Mouse (Mus musculus): ENCODE data around the gene Stmn3. TPM values are rescaled to one million over a fixed set of nuclear protein-coding genes. Genes with fewer than 3 reads are reported as not detected.

Stmn3 gene
- total and polyA plus RNA-seq, 3 experiments = not detected

DNA sequence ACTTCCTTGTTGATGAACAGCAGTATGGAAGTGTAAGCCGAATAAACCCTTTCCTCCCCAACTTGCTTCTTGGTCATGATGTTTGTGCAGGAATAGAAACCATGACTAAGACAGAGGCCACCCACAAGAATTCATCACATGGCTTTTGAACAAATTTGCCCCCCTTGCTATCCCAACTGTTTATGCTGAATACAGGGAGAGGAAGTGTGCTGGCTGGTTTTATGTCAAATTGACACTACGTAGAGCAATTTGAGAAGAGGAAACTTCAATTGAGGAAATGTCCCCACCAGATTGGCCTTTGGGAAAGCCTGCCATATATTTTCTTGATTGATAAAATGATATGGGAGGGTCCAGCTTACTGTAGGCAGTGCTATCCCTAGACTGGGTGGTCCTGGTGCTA, 40.5 kb downstream of the Stmn3 start:
- Histone ChIP-seq H3K79me2 (ENCODE audit: control insufficient read depth, insufficient read depth, low read length, poor library complexity) (peaks cover under 1% of the 10 kb centered on the region; the same call in 1 of the 2 replicates), H3K27ac (ENCODE audit: control insufficient read depth, low read depth, low read length) (no peak overlapping the region), H3K9me3 (replicated peaks; ENCODE audit: insufficient read depth, low read length) (no peaks in the 10 kb centered on the region), H3K4me1 (ENCODE audit: control insufficient read depth in 1 of 2, insufficient read depth in 2 of 2, low read length in 2 of 2) (peaks cover 4 to 8% of the 10 kb centered on the region in 2 experiments; a peak in 3 of 4 replicates), H3K36me3 (ENCODE audit: control insufficient read depth in 1 of 2, insufficient read depth in 2 of 2, low read length in 2 of 2) (peaks cover 4 to 15% of the 10 kb centered on the region in 2 experiments; a peak in 3 of 4 replicates), H3K9ac (ENCODE audit: control insufficient read depth, low read depth, low read length, poor library complexity, severe bottlenecking) (no peak overlapping the region), H3K4me3 (ENCODE audit: control insufficient read depth in 1 of 2, insufficient read depth in 1 of 2, low read depth in 2 of 2, low read length in 2 of 2) (no peak overlapping the region), H3K27me3 (ENCODE audit: control insufficient read depth in 1 of 2, insufficient read depth in 2 of 2, low read length in 2 of 2) (no peaks in the 10 kb centered on the region)
- TF ChIP-seq MYC (IDR thresholded peaks at IDR 0.05; ENCODE audit: low read depth, low read length) = no peak
- TF ChIP-seq ZC3H11A (IDR thresholded peaks at IDR 0.05; ENCODE audit: low read depth, low read length) = no peak
- TF ChIP-seq POLR2AphosphoS2 (IDR thresholded peaks at IDR 0.05; ENCODE audit: low read length) = no peak
- no peak for TF ChIP-seq GATA1 (IDR thresholded peaks at IDR 0.05; ENCODE audit: low read depth, low read length)
- TF ChIP-seq ETS1 (IDR thresholded peaks at IDR 0.05; ENCODE audit: low read depth, low read length) = no peak
- no peak for TF ChIP-seq EP300 (IDR thresholded peaks at IDR 0.05; ENCODE audit: low read depth in 1 of 2, low read length in 2 of 2)
- TF ChIP-seq MAZ (IDR thresholded peaks at IDR 0.05; ENCODE audit: low read depth, low read length) = no peak
- TF ChIP-seq MAFK (IDR thresholded peaks at IDR 0.05; ENCODE audit: borderline replicate concordance, low read depth, low read length) = no peak
- TF ChIP-seq UBTF (IDR thresholded peaks at IDR 0.05; ENCODE audit: borderline replicate concordance, insufficient read depth, low read depth, low read length) = no peak
- no peak for TF ChIP-seq BHLHE40 (IDR thresholded peaks at IDR 0.05; ENCODE audit: borderline replicate concordance, low read depth, low read length)
- no peak for TF ChIP-seq CTCF (IDR thresholded peaks at IDR 0.05 in 2 of 3, conservative IDR thresholded peaks at IDR 0.05 in 1 of 3; ENCODE audit: control insufficient read depth in 1 of 3, insufficient read depth in 1 of 3, low read depth in 2 of 3, low read length in 3 of 3, poor library complexity in 1 of 3, severe bottlenecking in 1 of 3)
- TF ChIP-seq MYB (IDR thresholded peaks at IDR 0.05; ENCODE audit: low read depth, low read length) = no peak
- TF ChIP-seq POLR2A (IDR thresholded peaks at IDR 0.05; ENCODE audit: control insufficient read depth in 1 of 2, insufficient read depth in 1 of 2, low read depth in 1 of 2, low read length in 2 of 2, poor library complexity in 1 of 2) = no peak
- TF ChIP-seq TBP (IDR thresholded peaks at IDR 0.05; ENCODE audit: low read depth, low read length) = no peak
- TF ChIP-seq USF2 (IDR thresholded peaks at IDR 0.05; ENCODE audit: borderline replicate concordance in 1 of 2, insufficient read depth in 1 of 2, low read depth in 1 of 2, low read length in 2 of 2) = no peak
- TF ChIP-seq NRF1 (IDR thresholded peaks at IDR 0.05; ENCODE audit: insufficient read depth, low read depth, low read length, poor library complexity, severe bottlenecking) = no peak
- no peak for TF ChIP-seq HCFC1 (IDR thresholded peaks at IDR 0.05; ENCODE audit: low read depth, low read length)
- no peak for TF ChIP-seq NELFE (IDR thresholded peaks at IDR 0.05; ENCODE audit: low read depth, low read length)
- no peak for DNase-seq (ENCODE audit: low read depth, low spot score)

- peaks cover 4% of the 10 kb centered on the region in 2 experiments; a peak in 3 of 4 replicates for H3K36me3 ChIP-seq (ENCODE audit: control insufficient read depth in 1 of 2, insufficient read depth in 2 of 2, low read length in 2 of 2)
- DNase-seq (ENCODE audit: low read depth, low spot score) = no peak
- TF ChIP-seq CHD2 (IDR thresholded peaks at IDR 0.05; ENCODE audit: low read length) = no peak
- TF ChIP-seq EP300 (IDR thresholded peaks at IDR 0.05; ENCODE audit: low read depth in 1 of 2, low read length in 2 of 2) = no peak
- TF ChIP-seq ZNF384 (IDR thresholded peaks at IDR 0.05; ENCODE audit: low read depth, low read length) = no peak
- TF ChIP-seq TBP (IDR thresholded peaks at IDR 0.05; ENCODE audit: low read depth, low read length) = no peak
- no peak for TF ChIP-seq RAD21 (IDR thresholded peaks at IDR 0.05; ENCODE audit: low read depth, low read length)
- TF ChIP-seq TCF12 (IDR thresholded peaks at IDR 0.05; ENCODE audit: low read depth, low read length) = no peak
- no peak for TF ChIP-seq POLR2A (IDR thresholded peaks at IDR 0.05; ENCODE audit: control insufficient read depth in 1 of 2, insufficient read depth in 1 of 2, low read depth in 1 of 2, low read length in 2 of 2, poor library complexity in 1 of 2)
- no peak for TF ChIP-seq ZMIZ1 (IDR thresholded peaks at IDR 0.05; ENCODE audit: low read depth, low read length)
- no peak for TF ChIP-seq NRF1 (IDR thresholded peaks at IDR 0.05; ENCODE audit: insufficient read depth, low read depth, low read length, poor library complexity, severe bottlenecking)
- TF ChIP-seq USF1 (IDR thresholded peaks at IDR 0.05; ENCODE audit: low read depth, low read length) = no peak
- no peak for TF ChIP-seq TAL1 (IDR thresholded peaks at IDR 0.05; ENCODE audit: low read length)
- TF ChIP-seq SIN3A (IDR thresholded peaks at IDR 0.05; ENCODE audit: low read length) = no peak
- H3K4me3 ChIP-seq (ENCODE audit: control insufficient read depth in 1 of 2, insufficient read depth in 1 of 2, low read depth in 2 of 2, low read length in 2 of 2) = no peak overlapping the region
- peaks cover 0 to 4% of the 10 kb centered on the region in 2 experiments; a peak in 1 of 4 replicates for H3K4me1 ChIP-seq (ENCODE audit: control insufficient read depth in 1 of 2, insufficient read depth in 2 of 2, low read length in 2 of 2)
- no peaks in the 10 kb centered on the region for H3K27me3 ChIP-seq (ENCODE audit: control insufficient read depth in 1 of 2, insufficient read depth in 2 of 2, low read length in 2 of 2)
- no peaks in the 10 kb centered on the region for H3K9me3 ChIP-seq (replicated peaks; ENCODE audit: insufficient read depth, low read length)
- no peak overlapping the region for H3K9ac ChIP-seq (ENCODE audit: control insufficient read depth, low read depth, low read length, poor library complexity, severe bottlenecking)
- H3K79me2 ChIP-seq (ENCODE audit: control insufficient read depth, insufficient read depth, low read length, poor library complexity) = no peaks in the 10 kb centered on the region
- no peak overlapping the region for H3K27ac ChIP-seq (ENCODE audit: control insufficient read depth, low read depth, low read length)
Observed at GRCm38 (mm10) chr2:181272092-181272491, 42.2 kb downstream of the Stmn3 start.

Data from MEL (cell line).